Mouse (Mus musculus) testis, adult 2 months (tissue): Measurements from ENCODE around the gene Zfp941. TPM values are rescaled to one million over a fixed set of nuclear protein-coding genes. Genes with fewer than 3 reads are reported as not detected.

Source experiments
- H3K27ac ChIP-seq: fragments of 200-500 bp; 2 replicates; pipeline ENCODE4 v1.5.1; 2012; ENCODE audit warnings: low read depth, low read length; ENCODE audit not compliant: control insufficient read depth, insufficient read depth
- H3K27me3 ChIP-seq: fragments of 200-500 bp; 2 replicates; pipeline ENCODE4 v1.6.1; 2012; ENCODE audit warnings: mild to moderate bottlenecking, low read length, moderate library complexity; ENCODE audit not compliant: control insufficient read depth, insufficient read depth
- H3K36me3 ChIP-seq: fragments of 200-500 bp; 2 replicates; pipeline ENCODE4 v1.6.1; 2012; ENCODE audit warnings: mild to moderate bottlenecking, low read length; ENCODE audit not compliant: control insufficient read depth, insufficient read depth
- H3K4me1 ChIP-seq: fragments of 200-500 bp; 2 replicates; pipeline ENCODE4 v1.6.1; 2012; ENCODE audit warnings: low read length; ENCODE audit not compliant: control insufficient read depth, insufficient read depth
- H3K4me3 ChIP-seq: fragments of 200-500 bp; 2 replicates; pipeline ENCODE4 v1.5.1; 2012; ENCODE audit warnings: low read depth, mild to moderate bottlenecking, low read length, moderate library complexity, mixed read lengths; ENCODE audit not compliant: control insufficient read depth
- CTCF ChIP-seq: fragments of 200-500 bp; IDR thresholded peaks from 2 replicates; pipeline ENCODE4 v1.5.1; 2012; ENCODE audit warnings: low read depth, mild to moderate bottlenecking, inconsistent platforms, low read length, moderate library complexity; ENCODE audit not compliant: control insufficient read depth, insufficient read depth, insufficient replicate concordance
- POLR2A ChIP-seq: fragments of 200-500 bp; IDR thresholded peaks from 2 replicates; pipeline ENCODE4 v1.6.1; 2012; ENCODE audit warnings: low read depth, mild to moderate bottlenecking, inconsistent platforms, low read length, moderate library complexity; ENCODE audit not compliant: control insufficient read depth
- polyA plus RNA-seq: library from polyadenylated mRNA; depleted of rRNA; stranded (reverse); fragments of >200 nt; gene quantifications from 2 replicates; pipeline ENCODE4 v1.2.3, GENCODE M21; 2012

Zfp941 gene
- polyA plus RNA-seq, 1 experiment, result 1.6 TPM

- H3K27me3 ChIP-seq, result no peaks in the 10 kb centered on the region
- TF ChIP-seq CTCF (no peak), POLR2A (no peak)
- no peak overlapping the region for H3K27ac ChIP-seq
- no peak overlapping the region for H3K4me3 ChIP-seq
- H3K4me1 ChIP-seq, result peaks cover 3% of the 10 kb centered on the region; the same call in 1 of the 2 replicates
- no peaks in the 10 kb centered on the region for H3K36me3 ChIP-seq
Measured at GRCm38 (mm10) chr7:140839556-140839955, 17.6 kb upstream of the Zfp941 start.

- Histone ChIP-seq H3K4me1 (no peaks in the 10 kb centered on the region; the same call in 1 of the 2 replicates), H3K27me3 (no peaks in the 10 kb centered on the region), H3K4me3 (no peak overlapping the region), H3K36me3 (no peaks in the 10 kb centered on the region), H3K27ac (no peak overlapping the region)
- TF ChIP-seq POLR2A, result no peak
- no peak for TF ChIP-seq CTCF
Measured at GRCm38 (mm10) chr7:140836243-140837115, 14.5 kb upstream of the Zfp941 start.

GRCm38 (mm10) chr7:140835758-140836087, 13.7 kb upstream of the Zfp941 start:
- Histone ChIP-seq H3K4me3 (no peak overlapping the region), H3K27me3 (no peaks in the 10 kb centered on the region), H3K36me3 (no peaks in the 10 kb centered on the region), H3K27ac (no peak overlapping the region), H3K4me1 (no peaks in the 10 kb centered on the region; the same call in 1 of the 2 replicates)
- TF ChIP-seq POLR2A (no peak), CTCF (no peak)

- TF ChIP-seq POLR2A (no peak), CTCF (no peak)
- no peaks in the 10 kb centered on the region for H3K36me3 ChIP-seq
- no peak within 1 kb of the TSS for H3K27ac ChIP-seq
- H3K4me3 ChIP-seq, result no peak within 1 kb of the TSS
- H3K4me1 ChIP-seq, result no peaks in the 10 kb centered on the region; the same call in 1 of the 2 replicates
- no peaks in the 10 kb centered on the region for H3K27me3 ChIP-seq
Measured at GRCm38 (mm10) chr7:140834968-140835757, 13.2 kb upstream of the Zfp941 start, which contains the start of gene Urah. TSS of gene Urah (plus strand) at chr7:140835018.

GRCm38 (mm10) chr7:140833341-140833740, 11.4 kb upstream of the Zfp941 start:
- H3K36me3 ChIP-seq, result no peaks in the 10 kb centered on the region
- TF ChIP-seq POLR2A (no peak), CTCF (no peak)
- no peak overlapping the region for H3K27ac ChIP-seq
- no peak overlapping the region for H3K4me3 ChIP-seq
- H3K27me3 ChIP-seq, result no peaks in the 10 kb centered on the region
- no peaks in the 10 kb centered on the region; the same call in 1 of the 2 replicates for H3K4me1 ChIP-seq

GRCm38 (mm10) chr7:140831447-140831846, 9.5 kb upstream of the Zfp941 start:
- no peak overlapping the region for H3K27ac ChIP-seq
- H3K4me3 ChIP-seq, result no peak overlapping the region
- TF ChIP-seq POLR2A, result no peak
- no peak for TF ChIP-seq CTCF
- no peaks in the 10 kb centered on the region for H3K27me3 ChIP-seq
- H3K36me3 ChIP-seq, result no peaks in the 10 kb centered on the region
- H3K4me1 ChIP-seq, result no peaks in the 10 kb centered on the region; the same call in 1 of the 2 replicates
